Mouse (Mus musculus): ENCODE measurements around the gene Marf1.
A peak's percentile ranks its signal among the peaks of the same experiment; 100 is the strongest.
"Not testable (repeated sequence)": the region's sequence is repeated elsewhere in the genome, so short reads cannot be mapped to it uniquely, and the experiment has no call there.

The Marf1 gene

DNA sequence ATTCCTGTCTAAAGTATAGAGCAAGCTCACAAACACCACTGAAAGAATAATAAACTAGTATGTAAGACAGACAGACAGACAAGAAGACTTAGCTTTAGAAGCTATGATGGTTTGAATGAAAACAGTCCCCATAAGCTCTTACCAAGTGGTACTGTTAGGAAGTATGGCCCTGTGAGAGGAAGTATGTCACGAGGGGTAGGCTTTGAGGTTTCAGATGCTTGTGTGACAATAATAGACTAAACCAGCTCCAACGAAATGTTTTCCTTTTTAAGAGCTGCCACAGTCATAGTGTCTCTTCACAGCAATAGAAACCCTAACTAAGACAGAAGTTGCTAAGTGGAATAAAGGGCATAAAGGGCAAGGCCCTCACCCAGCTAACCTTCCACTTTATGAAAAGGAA is 28.1 kb downstream of the Marf1 start:
- no peak for DNase-seq

DNA sequence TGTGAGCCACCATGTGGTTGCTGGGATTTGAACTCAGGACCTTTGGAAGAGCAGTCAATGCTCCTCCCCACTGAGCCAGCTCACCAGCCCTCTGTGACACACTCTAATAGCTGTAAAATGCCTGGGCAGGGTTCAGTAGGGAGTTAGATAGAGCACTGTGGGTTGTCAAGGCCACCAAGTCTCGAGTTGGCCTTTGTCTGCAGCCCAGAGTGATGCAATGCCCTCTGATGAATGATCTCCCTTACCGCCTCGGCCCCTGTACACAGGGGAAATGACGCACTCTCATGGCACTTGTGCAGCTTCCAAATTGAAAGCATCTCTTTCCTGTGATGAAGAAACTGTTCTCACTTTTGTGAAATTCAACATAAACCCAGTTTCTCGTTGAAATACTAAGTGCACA is 31.3 kb downstream of the Marf1 start:
- no peak for DNase-seq

GRCm38 (mm10) chr16:14131376-14131775 is 31.8 kb downstream of the Marf1 start:
- no peak for DNase-seq

- DNase-seq, result no peak
Measured at GRCm38 (mm10) chr16:14130796-14131195, 32.4 kb downstream of the Marf1 start.

- no peak for DNase-seq
Measured at GRCm38 (mm10) chr16:14128977-14129376, 34.2 kb downstream of the Marf1 start.

- DNase-seq, result peak; percentile 32
Measured at GRCm38 (mm10) chr16:14125253-14125652, 37.9 kb downstream of the Marf1 start.

DNA sequence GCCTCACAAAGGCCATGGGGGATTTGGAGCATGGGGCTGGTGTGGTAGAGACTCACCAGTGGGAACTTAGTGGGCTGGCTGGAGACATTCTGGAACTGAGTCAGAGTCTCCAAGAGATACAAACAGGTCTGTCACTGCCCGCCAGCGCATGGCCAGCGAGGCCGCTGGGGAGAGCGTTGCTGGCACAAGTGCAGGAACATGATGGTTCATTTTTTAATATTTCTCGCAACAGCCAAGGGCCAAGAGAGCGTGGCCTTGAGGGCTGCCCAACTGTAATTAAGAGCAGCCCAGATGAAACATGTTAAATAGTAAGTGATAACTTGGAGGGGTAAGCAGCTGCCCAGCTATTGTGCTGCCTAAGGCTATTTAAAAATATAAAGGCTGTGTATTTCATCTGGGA is 38.4 kb downstream of the Marf1 start:
- DNase-seq, result peak; percentile 64

GRCm38 (mm10) chr16:14123901-14124300 is 39.2 kb downstream of the Marf1 start:
- no peak for DNase-seq

- DNase-seq, result no peak
Measured at GRCm38 (mm10) chr16:14122586-14122985, 40.6 kb downstream of the Marf1 start.

DNA sequence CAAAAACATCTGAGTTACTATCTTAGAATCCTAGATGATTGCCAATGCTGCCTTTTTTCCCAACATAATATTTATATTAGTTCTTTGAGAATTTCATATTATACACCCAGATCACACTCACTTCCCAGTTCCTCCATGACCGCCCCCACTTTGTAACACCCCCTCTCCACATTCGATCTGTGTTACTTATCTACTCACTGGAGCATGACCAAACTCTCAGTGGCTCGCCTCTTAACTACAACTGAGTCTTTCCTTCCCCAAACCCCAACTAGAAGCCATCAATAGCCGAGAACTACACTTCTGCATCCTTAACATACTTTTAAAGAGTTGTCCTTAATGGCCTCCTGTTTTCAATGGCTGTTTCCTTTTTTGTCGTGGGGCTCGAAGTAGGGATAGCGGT is 41.6 kb downstream of the Marf1 start:
- no peak for DNase-seq

- DNase-seq, result no peak
Measured at GRCm38 (mm10) chr16:14120941-14121340, 42.2 kb downstream of the Marf1 start.

DNA sequence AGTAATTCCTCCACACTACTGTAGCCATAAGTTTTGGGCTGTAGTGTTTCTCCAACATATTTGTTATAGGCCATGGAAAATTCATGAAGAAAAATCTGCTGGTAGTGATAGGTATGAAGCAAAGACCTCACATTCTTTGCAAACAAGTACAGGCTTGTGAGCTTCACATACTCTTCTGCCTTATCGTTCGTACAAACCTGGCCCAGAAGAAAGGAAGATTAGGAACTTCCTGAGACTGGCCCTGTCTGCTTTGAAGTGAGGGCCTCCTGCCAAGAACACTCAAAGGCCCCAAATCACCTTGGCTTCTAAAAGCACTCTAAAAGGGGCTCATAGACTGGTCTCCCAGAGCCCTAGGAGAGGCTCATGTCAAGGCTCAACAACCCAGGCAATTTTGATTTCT is 45.9 kb downstream of the Marf1 start:
- DNase-seq, result no peak

DNA sequence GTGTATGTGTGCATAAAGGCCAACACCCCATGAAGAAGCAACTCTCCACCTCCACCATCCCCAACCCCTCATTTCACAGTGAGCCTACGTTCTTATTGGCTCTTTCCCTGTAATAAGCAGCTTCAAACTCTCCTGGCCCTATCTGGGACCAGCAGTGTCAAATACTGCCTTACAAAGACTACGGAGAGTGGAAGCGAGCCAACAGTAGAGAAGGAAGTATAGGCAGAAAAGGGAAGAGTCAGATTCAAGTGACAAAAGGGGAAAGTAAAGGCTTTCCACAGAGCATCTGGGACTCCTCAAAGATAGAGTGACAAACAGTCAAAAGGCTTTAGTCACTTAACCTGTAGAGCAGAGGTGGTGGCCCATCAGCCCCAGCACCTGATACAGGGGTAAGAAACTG is 50.4 kb downstream of the Marf1 start:
- no peak for DNase-seq

- DNase-seq, result no peak
Measured at GRCm38 (mm10) chr16:14112133-14112532, 51.0 kb downstream of the Marf1 start.

DNA sequence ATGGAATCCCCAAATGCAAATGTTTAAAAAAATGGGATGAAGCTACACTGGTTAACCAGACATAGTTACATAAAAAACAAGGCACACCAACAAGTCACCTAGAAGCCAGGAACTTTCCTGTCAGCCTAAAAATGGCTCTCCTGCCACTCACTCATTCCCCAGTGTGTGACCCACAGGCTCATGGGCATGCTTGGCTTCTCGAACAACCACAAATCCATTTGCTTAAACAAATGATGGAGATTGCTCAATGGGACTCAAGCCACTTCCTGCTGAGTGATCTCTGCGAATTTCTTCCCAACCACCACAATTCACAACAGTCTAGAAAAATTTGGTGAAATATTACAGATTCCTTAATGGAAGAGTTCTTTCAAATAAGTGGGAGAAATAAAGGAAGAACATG is 52.2 kb downstream of the Marf1 start:
- no peak for DNase-seq

DNA sequence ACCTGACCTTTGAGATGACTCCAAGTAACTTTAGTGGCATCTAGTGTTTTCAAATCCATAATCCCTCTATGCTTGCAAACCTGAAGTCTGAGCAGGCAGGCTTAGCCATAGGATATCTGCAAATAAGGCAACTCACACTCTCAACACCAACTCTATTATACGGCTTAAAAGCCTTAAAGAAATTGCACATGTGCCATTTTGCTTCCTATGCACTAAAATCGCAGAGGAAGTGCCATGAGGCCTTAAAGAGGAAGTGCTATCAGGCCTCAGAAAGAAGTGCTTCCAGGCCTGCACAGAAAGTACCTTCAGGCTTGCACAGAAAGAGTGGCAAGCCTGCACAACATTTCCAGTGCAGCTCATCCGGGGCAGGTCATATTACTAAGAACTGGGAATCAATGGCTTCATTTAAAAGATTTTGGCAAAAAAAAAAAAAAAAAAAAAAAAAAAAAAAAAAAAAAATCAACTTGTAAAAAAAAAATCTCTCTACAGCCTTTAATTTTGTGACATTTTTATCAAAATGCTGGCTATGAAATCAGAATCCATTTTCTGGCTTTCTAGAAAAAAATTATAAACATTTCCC is 53.4 kb downstream of the Marf1 start:
- DNase-seq, result no peak

GRCm38 (mm10) chr16:14105891-14106290 is 57.3 kb downstream of the Marf1 start:
- DNase-seq, result no peak

- DNase-seq, result no peak
Measured at GRCm38 (mm10) chr16:14091771-14092170, 71.4 kb downstream of the Marf1 start.

DNA sequence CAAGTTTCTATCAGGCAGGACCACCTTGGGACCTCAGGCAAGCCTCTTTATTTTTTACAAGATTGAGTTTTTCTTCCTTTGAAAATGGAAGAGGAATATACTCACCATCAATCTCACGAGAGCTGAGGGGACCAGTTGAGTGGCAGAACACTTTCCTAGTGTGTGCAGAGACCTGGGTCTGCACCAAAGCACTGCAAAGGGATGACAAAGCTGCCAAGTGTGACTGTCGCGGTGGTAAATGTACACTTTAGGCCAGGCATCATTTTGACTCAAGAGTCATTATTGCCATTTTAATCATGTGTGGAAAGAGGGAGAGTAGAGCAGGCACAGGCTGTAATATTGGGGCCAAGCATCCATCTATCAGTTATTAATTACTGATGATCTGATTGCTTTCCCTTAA is 73.9 kb downstream of the Marf1 start:
- DNase-seq, result no peak

- DNase-seq, result no peak
Measured at GRCm38 (mm10) chr16:14088249-14088648, 74.9 kb downstream of the Marf1 start.

DNA sequence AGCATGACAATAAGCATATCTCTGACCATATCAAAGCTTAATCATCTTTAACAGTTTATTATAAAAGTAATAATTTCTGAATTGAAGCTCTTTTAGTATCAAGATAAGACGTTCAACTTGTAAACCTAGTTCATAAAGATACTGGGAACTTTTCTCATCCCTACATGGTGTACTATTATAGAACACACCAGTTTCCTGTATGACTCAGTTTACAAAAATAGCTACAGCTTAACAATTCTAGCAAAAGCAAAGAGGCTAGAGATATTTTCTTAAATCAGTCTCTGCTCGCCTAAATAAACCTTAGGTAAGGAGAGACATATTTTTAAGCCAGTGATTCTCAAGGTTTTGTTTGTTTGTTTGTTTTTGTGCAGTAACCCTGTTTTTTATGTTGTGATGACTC is 80.2 kb downstream of the Marf1 start:
- no peak for DNase-seq

- DNase-seq, result no peak
Measured at GRCm38 (mm10) chr16:14070471-14071169, 92.5 kb downstream of the Marf1 start.

GRCm38 (mm10) chr16:14068701-14069100 is 94.5 kb downstream of the Marf1 start:
- not testable (repeated sequence) for DNase-seq

DNA sequence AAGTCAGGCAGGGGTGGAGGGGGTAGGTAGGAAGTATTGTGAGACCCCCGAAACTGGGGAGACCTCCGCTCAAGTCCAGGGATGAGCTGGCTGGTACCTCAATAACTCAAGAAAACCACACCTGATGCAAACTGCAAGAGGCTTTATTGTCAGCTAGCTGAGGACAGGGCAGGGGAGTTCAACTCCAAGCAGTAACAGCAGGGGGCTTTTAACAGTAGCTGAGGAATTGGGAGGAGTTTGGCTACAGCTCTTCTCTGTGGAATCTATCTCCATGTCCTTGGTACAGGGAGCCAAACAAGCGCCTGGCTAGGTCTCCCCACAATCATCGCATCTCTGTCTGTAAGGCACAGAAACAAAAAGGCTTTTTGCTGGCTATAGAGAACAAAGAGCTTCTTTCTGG is 96.6 kb downstream of the Marf1 start:
- DNase-seq, result not testable (repeated sequence)

GRCm38 (mm10) chr16:14059869-14060268 is 103.3 kb downstream of the Marf1 start:
- no peak for DNase-seq
